In genomic region chr14:120378002-120378401, GRCm38 (mm10) we compare ENCODE assay signal across 18 mouse cellular contexts.
DNase-seq lines count a peak whose midpoint lies in the region; ATAC-seq and TF ChIP-seq lines count a peak whose summit lies in the region.
"Had no signal": no experiment of that assay in that cellular context is flagged by ENCODE, and none has a peak within 500 bp of the region (broad histone marks: within the 10 kb centered on the region; RNA-seq: fewer than 3 reads in every experiment).

No protein-coding gene starts in this region.

- H3K27me3 ChIP-seq in kidney, adult 2 months (replicated peaks; ENCODE audit: control insufficient read depth, insufficient read depth, low read length) = no peaks in the 10 kb centered on the region
- H3K27me3 ChIP-seq in lung, embryonic 16.5 days (ENCODE audit: control insufficient read depth, insufficient read depth, low read depth, low read length) = no peaks in the 10 kb centered on the region
- no peaks in the 10 kb centered on the region for H3K27me3 ChIP-seq in embryonic facial prominence, embryonic 14.5 days (replicated peaks; ENCODE audit: control insufficient read depth, insufficient read depth, low read length)
- H3K27me3 ChIP-seq: forebrain, embryonic 15.5 days; liver, embryonic 12.5 days; neural tube, embryonic 15.5 days had no signal

- no peaks in the 10 kb centered on the region for H3K36me3 ChIP-seq in kidney, adult 2 months (ENCODE audit: control insufficient read depth, insufficient read depth, low read length)
- H3K36me3 ChIP-seq in lung, embryonic 16.5 days (ENCODE audit: control insufficient read depth, insufficient read depth, low read length) = peaks cover 8% of the 10 kb centered on the region
- peaks cover 34% of the 10 kb centered on the region for H3K36me3 ChIP-seq in embryonic facial prominence, embryonic 14.5 days (ENCODE audit: control insufficient read depth, insufficient read depth, low read length)
- H3K36me3 ChIP-seq: forebrain, embryonic 15.5 days; liver, embryonic 12.5 days; neural tube, embryonic 15.5 days had no signal

- WGBS in kidney, adult 2 months = 40% methylated on average over 8 of the region's 8 CpGs
- 47% methylated on average over 8 of the region's 8 CpGs for WGBS in lung, embryonic 16.5 days
- WGBS in embryonic facial prominence, embryonic 14.5 days = 41% methylated on average over 8 of the region's 8 CpGs

- H3K4me2 ChIP-seq in lung, embryonic 16.5 days (ENCODE audit: low read depth, low read length) = no peak overlapping the region
- H3K4me2 ChIP-seq in embryonic facial prominence, embryonic 14.5 days (ENCODE audit: low read depth, low read length) = no peak overlapping the region
- H3K4me2 ChIP-seq: forebrain, embryonic 15.5 days; liver, embryonic 12.5 days; neural tube, embryonic 15.5 days had no signal

- H3K27ac ChIP-seq in kidney, adult 2 months (ENCODE audit: insufficient read depth, low read depth, low read length) = peak overlapping the region; percentile 6; the same call in 1 of the 2 replicates
- peak overlapping the region; percentile 76 for H3K27ac ChIP-seq in lung, embryonic 16.5 days (ENCODE audit: low read length)
- no peak overlapping the region; the same call in 1 of the 2 replicates for H3K27ac ChIP-seq in embryonic facial prominence, embryonic 14.5 days (replicated peaks; ENCODE audit: low read depth, low read length)
- H3K27ac ChIP-seq: forebrain, embryonic 15.5 days; heart, embryonic 10.5 days; liver, embryonic 12.5 days; neural tube, embryonic 15.5 days had no signal

- no peak overlapping the region for H3K9ac ChIP-seq in lung, embryonic 16.5 days (ENCODE audit: low read length)
- H3K9ac ChIP-seq in embryonic facial prominence, embryonic 14.5 days (ENCODE audit: low read depth, low read length) = no peak overlapping the region
- H3K9ac ChIP-seq: forebrain, embryonic 15.5 days; liver, embryonic 12.5 days; neural tube, embryonic 15.5 days had no signal

- no peak for DNase-seq in kidney, adult 2 months
- no peak for DNase-seq in kidney, postnatal 36 days
- no peak for DNase-seq in lung, adult 18-20 months
- DNase-seq in embryonic facial prominence, embryonic 14.5 days (ENCODE audit: low spot score) = peak; percentile 64
- no peak for DNase-seq in cerebellum, postnatal 10 days
- DNase-seq: adrenal gland, adult 8-10 months; cerebellum, adult 9-11 months; gastrocnemius, postnatal 36 days; heart, postnatal 36 days; kidney, adult 9 months; thymus, postnatal 14 days had no signal

- no peak for TF ChIP-seq CTCF in kidney, adult 2 months (conservative IDR thresholded peaks at IDR 0.05; ENCODE audit: insufficient read depth, insufficient read length, low read depth, low read length)

- ATAC-seq in lung, embryonic 16.5 days (ENCODE audit: low read depth) = no peak
- ATAC-seq in embryonic facial prominence, embryonic 14.5 days (ENCODE audit: low read depth) = no peak
- ATAC-seq in erythroblast, adult 5-6 weeks (replicated peaks; ENCODE audit: low FRiP score, poor library complexity, severe bottlenecking) = no peak
- ATAC-seq: forebrain, embryonic 15.5 days; hindbrain, embryonic 16.5 days; liver, embryonic 12.5 days had no signal

- no peak overlapping the region for H3K4me3 ChIP-seq in kidney, adult 2 months (ENCODE audit: insufficient read depth, low read depth, low read length)
- H3K4me3 ChIP-seq in lung, embryonic 16.5 days (ENCODE audit: low read length) = no peak overlapping the region
- no peak overlapping the region for H3K4me3 ChIP-seq in embryonic facial prominence, embryonic 14.5 days (ENCODE audit: low read depth, low read length)
- H3K4me3 ChIP-seq: forebrain, embryonic 15.5 days; heart, embryonic 10.5 days; liver, embryonic 12.5 days; neural tube, embryonic 15.5 days had no signal

- H3K4me1 ChIP-seq in kidney, adult 2 months (ENCODE audit: control insufficient read depth, insufficient read depth, low read length) = peaks cover 29% of the 10 kb centered on the region
- peaks cover 55% of the 10 kb centered on the region for H3K4me1 ChIP-seq in lung, embryonic 16.5 days (replicated peaks; ENCODE audit: control insufficient read depth, insufficient read depth, low read length)
- H3K4me1 ChIP-seq in embryonic facial prominence, embryonic 14.5 days (ENCODE audit: control insufficient read depth, insufficient read depth, low read length) = peaks cover 45% of the 10 kb centered on the region
- H3K4me1 ChIP-seq: forebrain, embryonic 15.5 days had no signal

- H3K9me3 ChIP-seq in lung, embryonic 16.5 days (ENCODE audit: control insufficient read depth, low read length) = no peaks in the 10 kb centered on the region
- no peaks in the 10 kb centered on the region for H3K9me3 ChIP-seq in embryonic facial prominence, embryonic 14.5 days (ENCODE audit: control insufficient read depth, low read length)
- H3K9me3 ChIP-seq: forebrain, embryonic 15.5 days; heart, embryonic 10.5 days; liver, embryonic 12.5 days; neural tube, embryonic 15.5 days had no signal

- TF ChIP-seq POLR2A in kidney, adult 2 months (IDR thresholded peaks at IDR 0.05; ENCODE audit: low read depth, low read length) = no peak
